Mouse (Mus musculus) brain, embryonic 14.5 days (tissue): ENCODE results near the gene Fam216a. TPM values are rescaled to one million over a fixed set of nuclear protein-coding genes. Genes with fewer than 3 reads are reported as not detected.

Source experiments
- DNase-seq: peaks from one replicate; pipeline ENCODE4 v3.0.0-alpha.2; 2011; ENCODE audit warnings: low read depth
- CTCF ChIP-seq: fragments of 200-500 bp; IDR thresholded peaks from 2 replicates; pipeline ENCODE4 v1.5.1; 2012; ENCODE audit warnings: inconsistent platforms, mild to moderate bottlenecking, moderate library complexity, borderline replicate concordance; ENCODE audit not compliant: insufficient read depth, insufficient read length; ENCODE audit errors: extremely low read depth
- POLR2A ChIP-seq: fragments of 200-500 bp; IDR thresholded peaks from 2 replicates; pipeline ENCODE4 v1.6.1; 2012; ENCODE audit warnings: mild to moderate bottlenecking, inconsistent platforms, borderline replicate concordance; ENCODE audit not compliant: poor library complexity, insufficient read depth, insufficient read length, severe bottlenecking; ENCODE audit errors: extremely low read depth
- polyA plus RNA-seq: library from polyadenylated mRNA; depleted of rRNA; stranded (reverse); fragments of >200 nt; gene quantifications from 2 replicates; pipeline ENCODE4 v1.2.3, GENCODE M21; 2012

Fam216a gene
- polyA plus RNA-seq, 1 experiment: 127 TPM

DNA sequence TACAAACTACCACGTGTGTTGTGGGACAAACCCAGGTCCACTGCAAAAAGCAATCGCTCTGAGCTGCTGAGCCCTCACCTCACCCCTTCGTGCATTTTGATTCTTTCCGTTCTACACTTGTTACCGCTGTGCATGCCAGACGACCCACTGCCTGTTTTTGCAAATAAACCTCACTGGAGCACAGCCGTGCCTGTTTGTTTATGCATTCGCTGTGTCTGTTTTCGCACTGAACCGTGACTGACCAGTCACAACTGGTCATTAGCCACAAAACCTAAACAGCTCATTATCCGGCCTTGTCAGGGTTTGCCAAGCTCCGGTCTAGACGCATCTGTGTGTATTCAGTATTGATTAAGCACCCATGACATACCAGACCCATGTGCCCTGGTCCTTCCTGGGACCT is 30.0 kb upstream of the Fam216a start:
- peak; percentile 15 for DNase-seq
- no peak for TF ChIP-seq POLR2A
- TF ChIP-seq CTCF: no peak

DNA sequence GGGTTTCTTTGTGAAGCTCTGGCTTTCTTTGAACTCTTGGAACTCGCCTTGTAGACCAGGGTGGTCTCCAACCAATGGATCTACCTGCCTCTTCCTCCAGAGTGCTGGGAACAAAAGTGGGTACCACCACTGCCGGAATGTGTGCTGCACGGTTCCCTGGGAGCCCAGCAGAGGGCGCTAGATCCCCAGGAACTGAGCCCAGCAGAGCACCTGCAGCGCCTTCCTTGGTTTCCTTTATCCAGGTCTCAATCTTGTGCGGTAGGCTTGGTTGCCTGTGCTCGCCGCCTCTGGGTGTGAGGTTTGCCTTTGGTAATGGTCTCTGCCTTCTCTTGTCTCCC is 29.1 kb upstream of the Fam216a start:
- DNase-seq: peak; percentile 60
- peak; percentile 96 for TF ChIP-seq CTCF
- no peak for TF ChIP-seq POLR2A

- no peak for DNase-seq
- TF ChIP-seq POLR2A (no peak), CTCF (no peak)
These were observed 28.6 kb upstream of the Fam216a start for GRCm38 (mm10) chr5:122400628-122401302.

DNA sequence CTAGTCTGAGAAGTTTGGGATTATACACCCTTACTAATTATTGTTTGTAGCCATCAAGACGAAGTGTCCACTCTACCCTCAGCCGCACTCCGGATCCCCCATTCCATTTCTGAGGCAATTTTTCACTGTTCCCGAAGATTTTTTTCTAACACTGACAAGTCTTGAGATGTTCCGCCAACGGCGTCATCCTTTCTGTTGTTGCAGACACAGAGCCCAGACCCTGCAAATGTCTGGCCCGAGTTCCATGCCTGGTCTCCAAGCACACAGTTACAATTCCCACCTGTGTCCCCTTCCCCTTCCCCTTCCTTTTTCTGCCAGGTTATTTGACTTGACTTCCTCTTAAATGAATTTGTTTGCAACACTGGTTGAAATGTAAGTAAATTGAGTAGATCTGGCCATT is 27.7 kb upstream of the Fam216a start:
- no peak for TF ChIP-seq POLR2A
- no peak for TF ChIP-seq CTCF
- DNase-seq: no peak

DNA sequence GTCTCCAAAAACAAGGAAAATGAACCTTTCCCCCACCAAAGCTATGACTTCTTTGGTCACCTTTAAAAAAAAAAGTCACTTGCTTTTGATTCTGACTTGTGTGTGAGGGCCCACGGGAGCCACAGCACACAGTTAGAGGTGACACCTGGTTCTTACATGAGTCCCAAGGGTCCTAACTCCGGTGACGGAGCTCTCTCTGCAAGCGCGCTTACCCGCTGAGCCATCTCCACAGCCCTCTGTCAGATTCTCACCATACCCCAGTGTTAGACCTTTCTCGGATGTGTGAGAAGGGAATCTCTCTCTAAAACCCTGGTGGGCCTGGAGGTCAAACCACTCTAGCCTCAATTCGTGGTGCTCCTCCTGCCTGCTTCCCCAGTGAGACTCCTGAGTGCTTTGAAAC is 25.3 kb upstream of the Fam216a start:
- DNase-seq: no peak
- TF ChIP-seq CTCF: no peak
- TF ChIP-seq POLR2A: no peak

DNA sequence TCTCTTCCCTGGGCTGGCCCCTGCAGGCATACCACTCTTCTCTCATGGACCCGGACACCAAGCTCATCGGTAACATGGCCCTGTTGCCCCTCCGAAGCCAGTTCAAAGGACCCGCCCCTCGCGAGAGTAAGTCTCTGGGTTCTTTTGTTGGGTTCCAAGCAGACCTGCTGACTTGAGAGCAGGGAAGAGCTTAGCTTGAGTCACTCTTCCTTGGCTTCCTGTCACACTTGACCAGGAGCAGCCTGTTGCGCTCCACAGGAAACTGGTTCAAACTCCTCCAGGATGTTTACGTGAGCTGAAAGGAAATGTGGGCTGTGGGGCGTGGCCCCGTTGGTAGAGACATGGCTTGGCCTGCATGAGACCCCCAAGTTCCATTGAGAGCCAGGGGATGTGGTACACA is 24.6 kb upstream of the Fam216a start:
- no peak for TF ChIP-seq POLR2A
- TF ChIP-seq CTCF: no peak
- DNase-seq: peak; percentile 11

DNA sequence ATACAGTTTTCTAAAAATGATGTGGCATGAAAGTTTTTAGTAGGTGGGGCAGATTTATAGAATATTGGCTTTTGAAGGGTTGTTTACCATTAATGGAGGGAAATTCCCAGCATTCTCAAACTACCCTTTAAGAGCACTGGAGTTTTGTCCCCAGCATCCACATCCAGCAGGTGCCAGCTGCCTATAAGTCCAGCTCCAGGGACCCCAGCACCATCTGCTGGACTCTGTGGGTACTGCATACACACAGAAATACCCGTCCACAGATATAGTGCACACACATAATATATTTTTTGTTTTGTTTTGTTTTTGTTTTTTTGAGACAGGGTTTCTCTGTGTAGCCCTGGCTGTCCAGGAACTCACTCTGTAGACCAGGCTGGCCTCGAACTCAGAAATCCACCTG is 21.7 kb upstream of the Fam216a start:
- DNase-seq: peak; percentile 75
- TF ChIP-seq CTCF (peak; percentile 79; the same call in 1 of the 2 replicates), POLR2A (no peak)

DNA sequence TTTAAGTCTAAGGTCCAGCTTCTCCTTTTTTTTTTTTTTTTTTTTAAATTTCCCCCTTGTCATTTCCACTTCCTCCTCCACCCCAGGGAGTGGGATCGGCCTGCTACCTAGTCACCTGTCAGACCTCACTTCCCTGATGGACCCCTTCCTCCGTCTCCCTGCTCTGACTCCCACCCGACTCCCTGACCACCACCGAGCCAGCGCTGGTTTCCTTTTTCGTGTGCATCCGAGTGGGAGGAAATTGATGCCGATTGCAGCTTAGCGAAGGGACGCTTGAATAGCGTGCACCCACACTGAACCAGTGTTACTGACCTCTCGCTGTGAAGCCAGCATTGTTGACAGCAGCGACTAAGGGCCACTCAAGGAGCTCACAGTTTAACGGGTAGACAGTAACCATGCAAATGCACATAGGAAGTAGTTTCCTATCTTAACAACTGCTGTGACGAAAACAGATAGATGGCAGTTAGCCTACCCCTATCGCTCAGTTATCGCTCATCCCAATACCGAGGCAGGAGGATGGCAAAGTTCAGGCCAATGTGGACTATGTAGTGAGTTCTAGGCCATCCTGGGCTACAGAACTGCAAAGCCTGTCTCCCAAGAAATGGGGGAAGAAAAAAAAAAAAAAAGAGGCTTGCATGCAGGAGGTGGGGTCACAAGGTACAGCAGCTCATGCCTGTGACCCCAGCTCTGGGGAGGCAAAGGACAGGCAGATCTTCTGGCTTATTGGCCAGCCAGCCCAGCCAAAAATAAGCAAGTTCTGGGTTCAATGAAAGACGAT is 20.3 kb upstream of the Fam216a start:
- no peak for TF ChIP-seq CTCF
- TF ChIP-seq POLR2A: no peak
- peak; percentile 14 for DNase-seq

- peak; percentile 20; the same call in 1 of the 2 replicates for TF ChIP-seq POLR2A
- peak; percentile 90 for TF ChIP-seq CTCF
- DNase-seq: peak; percentile 96
These were observed 19.6 kb upstream of the Fam216a start, which contains the start of gene Arpc3 for GRCm38 (mm10) chr5:122391786-122392180. Gene Arpc3 (plus strand): TSS chr5:122391878.

DNA sequence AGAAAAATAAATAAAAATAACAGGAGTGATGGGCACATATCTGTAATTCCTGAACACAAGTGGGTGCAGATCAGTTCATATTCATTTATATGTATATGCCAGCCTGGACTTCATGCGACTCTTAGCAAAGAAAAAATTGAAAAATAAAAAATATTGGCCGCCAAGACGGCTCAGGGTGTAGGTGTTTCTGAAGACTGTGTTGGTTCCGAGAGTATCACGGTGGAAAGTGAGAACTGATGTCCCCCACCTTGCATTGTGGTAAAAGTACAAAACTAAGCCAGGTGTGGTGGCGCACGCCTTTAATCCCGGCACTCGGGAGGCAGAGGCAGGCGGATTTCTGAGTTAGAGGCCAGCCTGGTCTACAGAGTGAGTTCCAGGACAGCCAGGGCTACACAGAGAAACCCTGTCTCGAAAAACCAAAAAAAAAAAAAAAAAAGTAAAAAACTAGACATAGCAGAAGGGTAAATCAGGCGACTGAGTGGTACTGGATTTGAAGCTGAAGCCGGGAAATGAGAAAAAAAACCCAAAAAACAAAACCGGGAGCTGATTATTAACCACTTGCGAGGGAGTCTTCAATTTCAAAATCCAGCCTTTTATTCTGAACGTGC is 19.1 kb upstream of the Fam216a start:
- TF ChIP-seq POLR2A (no peak), CTCF (no peak)
- no peak for DNase-seq

DNA sequence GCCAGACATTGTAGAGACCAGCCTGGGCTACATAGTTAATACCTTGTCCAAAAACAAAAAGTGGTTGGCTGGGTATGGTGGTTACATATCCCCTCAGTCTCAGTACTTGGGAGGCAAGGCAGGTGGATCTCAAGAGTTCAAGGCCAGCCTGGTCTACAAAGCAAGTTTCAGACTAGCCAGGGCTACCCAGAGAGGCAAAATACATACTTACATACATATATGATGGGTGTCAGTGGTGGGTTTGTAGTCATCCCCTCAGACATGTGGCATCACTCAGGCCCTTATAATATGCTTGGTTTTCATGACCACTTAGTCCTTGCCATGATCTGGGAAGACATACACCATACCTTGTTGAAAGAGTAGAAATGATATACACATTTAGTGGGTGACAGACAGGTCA is 18.5 kb upstream of the Fam216a start:
- TF ChIP-seq POLR2A: no peak
- TF ChIP-seq CTCF: no peak
- no peak for DNase-seq
